Mouse (Mus musculus) embryonic facial prominence, embryonic 10.5 days (tissue): ENCODE measurements around the gene Adcyap1r1. TPM values are rescaled to one million over a fixed set of nuclear protein-coding genes. Genes with fewer than 3 reads are reported as not detected.
A peak's percentile ranks its signal among the peaks of the same experiment; 100 is the strongest.

Source experiments
- DNase-seq: peaks from one replicate; pipeline ENCODE4 v3.0.0-alpha.2; 2017; ENCODE audit warnings: low spot score
- H3K27ac ChIP-seq: fragments of 300-500 bp; sonication (generic); replicated peaks from 2 replicates; pipeline ENCODE4 v1.5.1; 2016; ENCODE audit warnings: mild to moderate bottlenecking
- H3K27me3 ChIP-seq: fragments of 300-500 bp; sonication (generic); replicated peaks from 2 replicates; pipeline ENCODE4 v1.6.1; 2016; ENCODE audit warnings: low read depth, mild to moderate bottlenecking; ENCODE audit not compliant: poor library complexity, severe bottlenecking
- H3K36me3 ChIP-seq: fragments of 300-500 bp; sonication (generic); replicated peaks from 2 replicates; pipeline ENCODE4 v1.6.1; 2016; ENCODE audit warnings: mild to moderate bottlenecking, moderate library complexity
- H3K4me1 ChIP-seq: fragments of 300-500 bp; sonication (generic); 2 replicates; pipeline ENCODE4 v1.6.1; 2016
- H3K4me3 ChIP-seq: fragments of 300-500 bp; sonication (generic); 2 replicates; pipeline ENCODE4 v1.5.1; 2016; ENCODE audit warnings: mild to moderate bottlenecking, moderate library complexity
- H3K9me3 ChIP-seq: fragments of 300-500 bp; sonication (generic); 2 replicates; pipeline ENCODE4 v1.6.1; 2016; ENCODE audit warnings: mild to moderate bottlenecking
- WGBS: fragments of 180-500 bp; shearing (Covaris S2); methylation state at CpG from one replicate; pipeline ENCODE4 v1.1.7; 2016; 5-methylcytosine and 5-hydroxymethylcytosine counted together
- polyA plus RNA-seq: library from polyadenylated mRNA; unstranded; fragments of >200 nt; fragmentation: Nextera tagmentation; extraction: Ambion mirVana; gene quantifications from 2 replicates; pipeline ENCODE4 v1.2.1, GENCODE M21; 2016

Gene Adcyap1r1
- polyA plus RNA-seq, 1 experiment from 2014 or later: 4.4 TPM

GRCm38 (mm10) chr6:55432121-55432520 lies 19.7 kb upstream of the Adcyap1r1 start:
- H3K27ac ChIP-seq: no peak overlapping the region
- 0 out of 2 replicates have a peak, but pooled peaks cover under 1% of the 10 kb centered on the region for H3K27me3 ChIP-seq
- H3K36me3 ChIP-seq: no peaks in the 10 kb centered on the region
- H3K9me3 ChIP-seq: no peaks in the 10 kb centered on the region
- DNase-seq: no peak
- no peak overlapping the region for H3K4me3 ChIP-seq
- peaks cover 29% of the 10 kb centered on the region for H3K4me1 ChIP-seq

GRCm38 (mm10) chr6:55434360-55434759 lies 17.4 kb upstream of the Adcyap1r1 start:
- H3K4me1 ChIP-seq: peaks cover 36% of the 10 kb centered on the region
- 0 out of 2 replicates have a peak, but pooled peaks cover 3% of the 10 kb centered on the region for H3K27me3 ChIP-seq
- whole genome bisulfite sequencing: 20% methylated on average over 3 of the region's 3 CpGs
- H3K36me3 ChIP-seq: no peaks in the 10 kb centered on the region
- H3K27ac ChIP-seq: peak overlapping the region; percentile 51; the same call in 1 of the 2 replicates
- peak; percentile 54 for DNase-seq
- no peak overlapping the region for H3K4me3 ChIP-seq
- H3K9me3 ChIP-seq: no peaks in the 10 kb centered on the region

GRCm38 (mm10) chr6:55435266-55436159 lies 16.3 kb upstream of the Adcyap1r1 start:
- DNase-seq: no peak
- H3K4me3 ChIP-seq: no peak overlapping the region
- H3K27me3 ChIP-seq: 0 out of 2 replicates have a peak, but pooled peaks cover 3% of the 10 kb centered on the region
- peak overlapping the region; percentile 40; the same call in 1 of the 2 replicates for H3K27ac ChIP-seq
- 65% methylated on average over 8 of the region's 8 CpGs for WGBS
- no peaks in the 10 kb centered on the region for H3K9me3 ChIP-seq
- H3K36me3 ChIP-seq: no peaks in the 10 kb centered on the region
- H3K4me1 ChIP-seq: peaks cover 36% of the 10 kb centered on the region

GRCm38 (mm10) chr6:55437919-55438318 lies 13.9 kb upstream of the Adcyap1r1 start:
- Histone ChIP-seq H3K27ac (no peak overlapping the region), H3K36me3 (no peaks in the 10 kb centered on the region), H3K4me3 (no peak overlapping the region), H3K4me1 (peaks cover 36% of the 10 kb centered on the region), H3K9me3 (no peaks in the 10 kb centered on the region), H3K27me3 (0 out of 2 replicates have a peak, but pooled peaks cover 3% of the 10 kb centered on the region)
- no peak for DNase-seq
- WGBS: 67% methylated on average over 3 of the region's 3 CpGs

- peaks cover 36% of the 10 kb centered on the region for H3K4me1 ChIP-seq
- 0 out of 2 replicates have a peak, but pooled peaks cover 3% of the 10 kb centered on the region for H3K27me3 ChIP-seq
- no peaks in the 10 kb centered on the region for H3K9me3 ChIP-seq
- H3K36me3 ChIP-seq: no peaks in the 10 kb centered on the region
- 70% methylated on average over 2 of the region's 2 CpGs for WGBS
- no peak overlapping the region for H3K27ac ChIP-seq
- no peak for DNase-seq
- H3K4me3 ChIP-seq: no peak overlapping the region
Observed at GRCm38 (mm10) chr6:55438837-55439236, 12.9 kb upstream of the Adcyap1r1 start.

GRCm38 (mm10) chr6:55443927-55444688 lies 7.7 kb upstream of the Adcyap1r1 start:
- WGBS: 13% methylated on average over 2 of the region's 2 CpGs
- Histone ChIP-seq H3K36me3 (no peaks in the 10 kb centered on the region), H3K27ac (peak overlapping the region; percentile 65), H3K27me3 (peaks cover 13% of the 10 kb centered on the region; the same call in 1 of the 2 replicates), H3K4me3 (no peak overlapping the region), H3K4me1 (peaks cover 29% of the 10 kb centered on the region), H3K9me3 (no peaks in the 10 kb centered on the region)
- DNase-seq: peak; percentile 43

GRCm38 (mm10) chr6:55444721-55445120 lies 7.1 kb upstream of the Adcyap1r1 start:
- Histone ChIP-seq H3K27ac (peak overlapping the region; percentile 65; the same call in 1 of the 2 replicates), H3K27me3 (peaks cover 19% of the 10 kb centered on the region), H3K4me1 (peaks cover 33% of the 10 kb centered on the region), H3K36me3 (no peaks in the 10 kb centered on the region), H3K9me3 (no peaks in the 10 kb centered on the region), H3K4me3 (no peak overlapping the region)
- WGBS: 39% methylated on average over 4 of the region's 4 CpGs
- DNase-seq: no peak

- Histone ChIP-seq H3K9me3 (no peaks in the 10 kb centered on the region), H3K4me3 (no peak overlapping the region), H3K27ac (no peak overlapping the region), H3K36me3 (no peaks in the 10 kb centered on the region), H3K4me1 (peaks cover 54% of the 10 kb centered on the region), H3K27me3 (peaks cover 54% of the 10 kb centered on the region)
- DNase-seq: no peak
- WGBS: 84% methylated on average over 9 of the region's 9 CpGs
Observed at GRCm38 (mm10) chr6:55448199-55448598, 3.6 kb upstream of the Adcyap1r1 start.

- no peak overlapping the region for H3K27ac ChIP-seq
- H3K4me1 ChIP-seq: peaks cover 55% of the 10 kb centered on the region
- WGBS: 66% methylated on average over 8 of the region's 8 CpGs
Observed at GRCm38 (mm10) chr6:55448976-55449678, 2.7 kb upstream of the Adcyap1r1 start.

GRCm38 (mm10) chr6:55452381-55452780 lies 603 bp downstream of the Adcyap1r1 start:
- H3K27me3 ChIP-seq: peaks cover 83% of the 10 kb centered on the region
- H3K4me3 ChIP-seq: peak overlapping the region; percentile 67
- under 1% methylated on average over 24 of the region's 24 CpGs for WGBS
- peaks cover 50% of the 10 kb centered on the region for H3K4me1 ChIP-seq
- H3K9me3 ChIP-seq: no peaks in the 10 kb centered on the region
- peak overlapping the region; percentile 78 for H3K27ac ChIP-seq
- DNase-seq: no peak
- H3K36me3 ChIP-seq: no peaks in the 10 kb centered on the region

More at GRCm38 (mm10) chr6:55448976-55449678, 2.7 kb upstream of the Adcyap1r1 start:
- no peaks in the 10 kb centered on the region for H3K9me3 ChIP-seq
- H3K4me3 ChIP-seq: no peak overlapping the region
- no peaks in the 10 kb centered on the region for H3K36me3 ChIP-seq
- no peak for DNase-seq
- peaks cover 63% of the 10 kb centered on the region for H3K27me3 ChIP-seq

GRCm38 (mm10) chr6:55453548-55453947 lies 1.8 kb downstream of the Adcyap1r1 start:
- peak overlapping the region; percentile 67 for H3K4me3 ChIP-seq

GRCm38 (mm10) chr6:55455641-55456040 lies 3.9 kb downstream of the Adcyap1r1 start:
- no peak overlapping the region for H3K27ac ChIP-seq
- peaks cover 30% of the 10 kb centered on the region for H3K4me1 ChIP-seq
- no peaks in the 10 kb centered on the region for H3K9me3 ChIP-seq
- DNase-seq: no peak
- peaks cover 62% of the 10 kb centered on the region for H3K27me3 ChIP-seq
- no peak overlapping the region for H3K4me3 ChIP-seq
- no peaks in the 10 kb centered on the region for H3K36me3 ChIP-seq
- 80% methylated on average over 5 of the region's 5 CpGs for WGBS

More at GRCm38 (mm10) chr6:55453548-55453947, 1.8 kb downstream of the Adcyap1r1 start:
- H3K36me3 ChIP-seq: no peaks in the 10 kb centered on the region
- H3K27ac ChIP-seq: no peak overlapping the region
- H3K9me3 ChIP-seq: no peaks in the 10 kb centered on the region
- peaks cover 77% of the 10 kb centered on the region for H3K27me3 ChIP-seq
- WGBS: 59% methylated on average over 1 of the region's 1 CpGs
- no peak for DNase-seq
- H3K4me1 ChIP-seq: peaks cover 40% of the 10 kb centered on the region
